Mouse (Mus musculus) layer of hippocampus, adult 8-10 months (tissue): ENCODE results near the gene Vmn1r130. TPM values are rescaled to one million over a fixed set of nuclear protein-coding genes. Genes with fewer than 3 reads are reported as not detected.
"Not testable (repeated sequence)": the region's sequence is repeated elsewhere in the genome, so short reads cannot be mapped to it uniquely, and the experiment has no call there.

Experiments used
- DNase-seq, 2 experiments: peaks; one replicate each; pipeline ENCODE4 v3.0.0; 2022; ENCODE audit warnings: low spot score in 2 of 2
- total RNA-seq, 4 experiments: library from RNA; stranded (reverse); gene quantifications; 2 replicates each; pipeline ENCODE4 v1.2.4; 2022

Vmn1r130 gene
- not detected for total RNA-seq

DNA sequence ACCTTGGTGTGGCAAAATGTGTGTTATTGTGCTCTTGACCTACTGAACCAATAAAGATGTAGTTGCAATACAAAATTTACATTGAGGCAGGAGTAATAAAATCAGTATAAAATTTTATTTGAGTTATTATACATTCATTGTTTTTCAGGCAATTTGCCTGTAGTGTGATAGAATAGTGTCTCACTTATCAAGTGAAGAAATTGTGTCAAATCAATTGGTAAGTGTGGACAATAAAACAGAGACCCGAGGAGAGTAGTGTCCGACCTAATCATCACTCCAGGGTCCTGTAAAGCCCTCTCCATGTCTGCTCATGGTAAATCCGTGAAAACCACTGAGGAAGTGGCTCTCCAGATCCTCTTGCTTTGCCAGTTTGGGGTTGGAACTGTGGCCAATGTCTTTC lies at the start of gene Vmn1r130:
Gene Vmn1r130, plus strand, starts transcription at position 301 of the 400 bp plus-strand sequence.
- DNase-seq = not testable (repeated sequence)

DNA sequence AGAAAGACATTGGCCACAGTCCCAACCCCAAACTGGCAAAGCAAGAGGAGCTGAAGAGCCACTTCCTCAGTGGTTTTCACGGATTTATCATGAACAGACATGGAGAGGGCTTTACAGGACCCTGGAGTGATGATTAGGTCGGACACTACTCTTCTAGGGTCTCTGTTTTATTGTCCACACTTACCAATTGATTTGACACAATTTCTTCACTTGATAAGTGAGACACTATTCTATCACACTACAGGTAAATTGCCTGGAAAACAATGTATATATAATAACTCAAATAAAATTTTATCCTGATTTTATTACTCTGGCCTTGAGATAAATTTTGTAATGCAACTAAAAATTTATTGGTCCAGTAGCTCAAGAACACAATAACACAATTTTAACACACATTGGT lies 34.4 kb downstream of the Vmn1r130 start, which contains the start of gene Vmn1r131:
Gene Vmn1r131, minus strand, starts transcription at position 101 of the 400 bp plus-strand sequence.
- DNase-seq = not testable (repeated sequence)

Other genes starting within 250 kb of the Vmn1r130 start
- not detected for gene Vmn1r125, start 239.6 kb upstream of the Vmn1r130 start, total RNA-seq
- gene Vmn1r126, start 210.3 kb upstream of the Vmn1r130 start, total RNA-seq = not detected
- not detected for gene Vmn1r127, start 191.9 kb upstream of the Vmn1r130 start, total RNA-seq
- not detected for gene Vmn1r128, start 162.4 kb upstream of the Vmn1r130 start, total RNA-seq
- not detected for gene Vmn1r129, start 150.5 kb upstream of the Vmn1r130 start, total RNA-seq
- not detected for gene Gm6882, start 79.0 kb upstream of the Vmn1r130 start, total RNA-seq
- not detected for gene Vmn1r131, start 34.3 kb downstream of the Vmn1r130 start, total RNA-seq
- not detected for gene Vmn1r132, start 102.3 kb downstream of the Vmn1r130 start, total RNA-seq
- not detected for gene Gm4175, start 249.7 kb downstream of the Vmn1r130 start, total RNA-seq